Mouse (Mus musculus): ENCODE results near the gene Iqcb1.
"Not testable (repeated sequence)": the region's sequence is repeated elsewhere in the genome, so short reads cannot be mapped to it uniquely, and the experiment has no call there.

DNA sequence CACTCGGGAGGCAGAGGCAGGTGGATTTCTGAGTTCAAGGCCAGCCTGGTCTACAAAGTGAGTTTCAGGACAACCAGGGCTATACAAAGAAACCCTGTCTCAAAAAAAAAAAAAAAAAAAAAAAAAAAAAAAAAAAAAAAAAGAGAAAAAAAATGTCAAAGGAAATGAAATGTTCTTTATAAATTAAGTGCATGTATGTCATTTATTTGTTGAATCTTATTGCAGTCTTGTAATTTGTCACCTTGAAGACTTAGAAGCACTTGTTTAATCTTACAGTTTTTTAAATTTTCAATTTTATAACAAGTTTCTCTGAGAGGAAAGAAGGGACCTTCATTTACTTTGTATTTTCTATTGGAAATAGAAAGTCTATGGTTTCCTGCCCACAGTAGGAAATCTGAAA is 18.7 kb downstream of the Iqcb1 start:
- not testable (repeated sequence) for TF ChIP-seq CTCF (IDR thresholded peaks at IDR 0.05; ENCODE audit: borderline replicate concordance, control insufficient read depth, extremely low read depth, insufficient read depth, low read length, poor library complexity); POLR2A (IDR thresholded peaks at IDR 0.05; ENCODE audit: control insufficient read depth, extremely low read depth, insufficient read depth, low read length, poor library complexity)
